Mouse (Mus musculus): ENCODE measurements around the gene Map4k1.

- TF ChIP-seq CTCF (IDR thresholded peaks at IDR 0.05; ENCODE audit: low read depth) (no peak), EP300 (IDR thresholded peaks at IDR 0.05; ENCODE audit: low read depth) (no peak)
These were observed 66.8 kb downstream of the Map4k1 start for GRCm38 (mm10) chr7:29048615-29049014.

Data from heart, postnatal 0 days (tissue).